Mouse (Mus musculus): ENCODE measurements around the gene Traf3ip1. TPM values are rescaled to one million over a fixed set of nuclear protein-coding genes. Genes with fewer than 3 reads are reported as not detected.

Gene Traf3ip1
- polyA plus RNA-seq, 1 experiment from 2014 or later = 3.6 TPM

GRCm38 (mm10) chr1:91498579-91498978 is 4.1 kb downstream of the Traf3ip1 start:
- H3K4me2 ChIP-seq = no peak overlapping the region
- H3K27ac ChIP-seq = no peak overlapping the region
- H3K4me3 ChIP-seq = no peak overlapping the region
- WGBS (ENCODE audit: insufficient replicate concordance) = 86% methylated on average over 6 of the region's 6 CpGs
- peaks cover 19% of the 10 kb centered on the region for H3K4me1 ChIP-seq
- ATAC-seq = no peak
- H3K27me3 ChIP-seq (replicated peaks) = peaks cover 5% of the 10 kb centered on the region
- peaks cover 27% of the 10 kb centered on the region for H3K36me3 ChIP-seq
- H3K9me3 ChIP-seq (replicated peaks) = no peaks in the 10 kb centered on the region
- no peak overlapping the region for H3K9ac ChIP-seq

DNA sequence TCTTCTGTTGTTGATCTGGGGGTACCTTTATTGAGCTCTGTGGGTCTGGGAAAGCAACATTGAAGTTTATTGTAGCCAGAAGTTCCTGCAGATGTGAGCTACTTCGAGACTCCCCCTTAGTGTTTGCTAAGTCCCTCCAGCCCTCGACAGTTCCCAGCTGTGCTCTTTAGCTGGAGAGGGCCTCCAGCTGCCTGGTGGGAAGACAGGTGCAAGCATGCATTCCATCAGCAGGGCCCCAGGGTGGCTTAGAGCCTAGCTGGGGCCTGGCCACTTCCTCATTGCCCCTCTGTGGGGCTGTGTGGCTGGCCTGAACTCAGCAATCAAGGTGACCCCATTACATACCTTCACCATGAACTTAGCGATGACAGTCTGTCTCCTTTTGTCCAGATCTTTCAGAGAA is 10.2 kb downstream of the Traf3ip1 start:
- Histone ChIP-seq H3K9me3 (replicated peaks) (no peaks in the 10 kb centered on the region), H3K4me1 (no peaks in the 10 kb centered on the region), H3K4me2 (no peak overlapping the region), H3K27me3 (replicated peaks) (no peaks in the 10 kb centered on the region), H3K4me3 (no peak overlapping the region), H3K36me3 (peaks cover 37% of the 10 kb centered on the region), H3K27ac (no peak overlapping the region), H3K9ac (no peak overlapping the region)
- 59% methylated on average over 3 of the region's 3 CpGs for WGBS (ENCODE audit: insufficient replicate concordance)
- ATAC-seq = no peak

- no peak overlapping the region for H3K4me2 ChIP-seq
- WGBS (ENCODE audit: insufficient replicate concordance) = 77% methylated on average over 11 of the region's 11 CpGs
- no peaks in the 10 kb centered on the region for H3K4me1 ChIP-seq
- ATAC-seq = no peak
- no peak overlapping the region for H3K4me3 ChIP-seq
- H3K27ac ChIP-seq = no peak overlapping the region
- no peaks in the 10 kb centered on the region for H3K9me3 ChIP-seq (replicated peaks)
- peaks cover 17% of the 10 kb centered on the region; the same call in 1 of the 2 replicates for H3K36me3 ChIP-seq
- no peak overlapping the region for H3K9ac ChIP-seq
- H3K27me3 ChIP-seq (replicated peaks) = no peaks in the 10 kb centered on the region
Observed at GRCm38 (mm10) chr1:91514916-91515315, 20.5 kb downstream of the Traf3ip1 start.

DNA sequence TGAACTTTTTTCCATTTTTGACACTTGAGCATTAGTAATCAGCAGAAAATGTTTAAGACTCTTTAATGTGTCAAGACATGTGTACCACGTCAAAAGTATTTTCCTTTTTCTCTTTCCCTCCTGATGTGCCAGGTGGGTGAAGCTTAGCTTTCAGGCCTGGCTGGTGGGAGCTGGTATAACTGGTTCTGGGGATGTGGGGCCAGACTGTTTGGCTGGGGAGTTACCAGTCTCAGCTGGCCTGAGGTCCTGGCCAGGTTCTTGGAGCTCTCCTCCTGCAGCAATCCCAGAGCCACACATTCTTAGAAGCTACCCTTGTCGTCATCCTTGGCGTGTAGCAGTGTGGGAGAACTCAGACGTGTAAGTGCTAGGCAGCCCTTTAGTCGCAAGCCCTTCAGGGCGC is 21.2 kb downstream of the Traf3ip1 start:
- no peaks in the 10 kb centered on the region for H3K9me3 ChIP-seq (replicated peaks)
- WGBS (ENCODE audit: insufficient replicate concordance) = 78% methylated on average over 6 of the region's 6 CpGs

DNA sequence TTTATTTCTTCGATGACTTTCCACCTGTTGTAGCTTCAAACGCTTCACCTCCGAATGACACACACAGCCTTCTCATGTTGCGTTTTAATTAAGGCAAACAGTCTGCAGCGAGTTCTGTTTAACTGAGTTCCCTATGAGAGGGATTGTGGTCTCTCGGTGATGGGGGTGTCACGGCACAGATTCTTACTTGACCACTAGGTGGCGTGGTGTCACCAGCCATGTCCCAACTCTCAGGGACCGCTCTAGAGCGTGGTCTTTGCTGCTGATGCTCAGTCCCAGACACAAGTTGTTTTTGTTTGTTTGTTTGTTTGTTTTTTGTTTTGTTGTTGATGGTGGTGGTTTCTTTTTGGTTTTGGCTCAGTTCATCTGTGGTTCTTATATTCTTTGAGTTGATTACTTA is 29.3 kb downstream of the Traf3ip1 start:
- 12% methylated on average over 10 of the region's 10 CpGs for WGBS (ENCODE audit: insufficient replicate concordance)
- Histone ChIP-seq H3K4me1 (peaks cover 3% of the 10 kb centered on the region; the same call in 1 of the 2 replicates), H3K4me2 (no peak overlapping the region), H3K4me3 (no peak overlapping the region), H3K27ac (no peak overlapping the region), H3K27me3 (replicated peaks) (no peaks in the 10 kb centered on the region), H3K9me3 (replicated peaks) (no peaks in the 10 kb centered on the region), H3K36me3 (peaks cover 59% of the 10 kb centered on the region), H3K9ac (no peak overlapping the region)
- ATAC-seq = peak; percentile 77

More for the DNA sequence above, 21.2 kb downstream of the Traf3ip1 start:
- no peaks in the 10 kb centered on the region for H3K4me1 ChIP-seq
- no peak overlapping the region for H3K4me3 ChIP-seq
- peaks cover 23% of the 10 kb centered on the region; the same call in 1 of the 2 replicates for H3K36me3 ChIP-seq
- ATAC-seq = no peak
- H3K27me3 ChIP-seq (replicated peaks) = no peaks in the 10 kb centered on the region
- H3K9ac ChIP-seq = no peak overlapping the region
- H3K27ac ChIP-seq = no peak overlapping the region
- H3K4me2 ChIP-seq = no peak overlapping the region

DNA sequence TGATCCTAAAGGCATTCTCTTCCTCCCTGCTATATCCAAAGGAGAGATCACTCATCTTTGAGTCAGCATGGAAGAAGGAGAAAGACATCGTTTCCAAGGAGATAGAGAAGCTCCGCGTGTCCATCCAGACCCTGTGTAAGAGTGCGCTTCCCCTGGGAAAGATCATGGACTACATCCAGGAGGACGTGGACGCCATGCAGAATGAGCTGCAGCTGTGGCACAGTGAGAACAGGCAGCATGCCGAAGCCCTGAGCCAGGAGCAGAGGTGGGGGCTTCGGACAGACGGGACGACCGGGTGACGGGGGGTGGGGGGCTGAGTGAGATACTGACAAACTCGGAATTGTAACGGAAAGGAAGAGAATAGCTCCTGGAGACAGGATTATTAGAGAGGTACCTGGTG is 31.4 kb downstream of the Traf3ip1 start:
- Histone ChIP-seq H3K9ac (no peak overlapping the region), H3K36me3 (peaks cover 47% of the 10 kb centered on the region), H3K27ac (no peak overlapping the region), H3K4me3 (no peak overlapping the region), H3K4me1 (peaks cover 3% of the 10 kb centered on the region; the same call in 1 of the 2 replicates), H3K9me3 (replicated peaks) (no peaks in the 10 kb centered on the region), H3K4me2 (no peak overlapping the region), H3K27me3 (replicated peaks) (no peaks in the 10 kb centered on the region)
- no peak for ATAC-seq
- WGBS (ENCODE audit: insufficient replicate concordance) = 83% methylated on average over 14 of the region's 14 CpGs

DNA sequence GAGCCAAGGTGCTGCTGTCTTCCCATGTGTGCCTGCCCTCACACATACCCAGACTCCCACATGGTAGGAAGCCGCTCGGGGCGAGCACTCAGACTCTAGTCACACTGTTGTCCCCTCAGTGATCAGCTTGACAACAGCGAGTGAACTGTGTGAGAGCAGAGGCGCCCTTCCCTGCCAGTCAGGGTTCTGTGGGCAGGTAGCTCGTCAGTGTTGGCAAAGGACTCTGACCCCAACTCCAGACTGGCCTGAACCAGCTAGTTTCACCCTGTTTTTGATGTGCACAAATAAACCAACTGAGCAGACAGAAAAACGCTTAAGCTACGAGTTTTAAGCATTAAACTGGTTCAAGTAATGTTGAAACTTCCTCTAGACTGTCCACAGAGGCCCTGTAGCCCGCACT is 35.7 kb downstream of the Traf3ip1 start:
- no peak for ATAC-seq
- 75% methylated on average over 9 of the region's 9 CpGs for WGBS (ENCODE audit: insufficient replicate concordance)
- H3K9me3 ChIP-seq (replicated peaks) = no peaks in the 10 kb centered on the region
- H3K9ac ChIP-seq = no peak overlapping the region
- no peaks in the 10 kb centered on the region for H3K27me3 ChIP-seq (replicated peaks)
- H3K27ac ChIP-seq = no peak overlapping the region
- no peak overlapping the region for H3K4me2 ChIP-seq
- H3K4me3 ChIP-seq = no peak overlapping the region
- peaks cover 23% of the 10 kb centered on the region for H3K36me3 ChIP-seq
- peaks cover 34% of the 10 kb centered on the region for H3K4me1 ChIP-seq

- Histone ChIP-seq H3K9me3 (replicated peaks) (no peaks in the 10 kb centered on the region), H3K27me3 (replicated peaks) (no peaks in the 10 kb centered on the region), H3K9ac (no peak overlapping the region; the same call in 1 of the 2 replicates), H3K36me3 (peaks cover 5% of the 10 kb centered on the region), H3K4me2 (no peak overlapping the region), H3K4me1 (peaks cover 55% of the 10 kb centered on the region), H3K27ac (peak overlapping the region; percentile 93), H3K4me3 (no peak overlapping the region)
- ATAC-seq = no peak
- WGBS (ENCODE audit: insufficient replicate concordance) = 84% methylated on average over 4 of the region's 4 CpGs
Observed at GRCm38 (mm10) chr1:91532243-91532642, 37.8 kb downstream of the Traf3ip1 start.

GRCm38 (mm10) chr1:91532892-91533291 is 38.4 kb downstream of the Traf3ip1 start:
- Histone ChIP-seq H3K4me1 (peaks cover 61% of the 10 kb centered on the region), H3K9me3 (replicated peaks) (no peaks in the 10 kb centered on the region), H3K4me3 (peak overlapping the region; percentile 6; the same call in 1 of the 2 replicates), H3K36me3 (no peaks in the 10 kb centered on the region), H3K27ac (peak overlapping the region; percentile 93), H3K27me3 (replicated peaks) (no peaks in the 10 kb centered on the region), H3K4me2 (peak overlapping the region; percentile 62), H3K9ac (peak overlapping the region; percentile 68)
- ATAC-seq = peak; percentile 33
- WGBS (ENCODE audit: insufficient replicate concordance) = 75% methylated on average over 5 of the region's 5 CpGs

DNA sequence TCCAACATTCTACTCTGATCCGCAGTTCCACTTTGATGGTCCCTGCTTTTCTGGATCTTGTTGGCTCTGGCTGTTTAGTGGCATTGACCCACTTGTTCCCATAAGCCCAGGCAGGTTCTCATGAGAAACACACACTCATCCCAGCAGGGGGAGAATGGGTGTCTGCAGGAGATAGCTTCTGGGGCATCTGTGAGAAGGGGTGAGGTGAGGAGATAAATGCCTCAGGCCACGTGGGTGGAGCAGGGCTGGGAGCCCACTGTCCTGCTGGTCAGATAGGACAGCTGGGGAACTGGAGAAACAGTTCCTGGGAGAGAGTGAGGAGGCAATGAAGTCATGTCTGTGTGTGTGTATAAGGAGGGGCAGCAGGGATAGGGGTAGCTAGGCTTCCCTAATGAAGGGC is 39.0 kb downstream of the Traf3ip1 start:
- Histone ChIP-seq H3K36me3 (no peaks in the 10 kb centered on the region), H3K4me1 (peaks cover 64% of the 10 kb centered on the region), H3K27me3 (replicated peaks) (no peaks in the 10 kb centered on the region), H3K9ac (peak overlapping the region; percentile 68), H3K4me3 (peak overlapping the region; percentile 29), H3K27ac (peak overlapping the region; percentile 93), H3K9me3 (replicated peaks) (no peaks in the 10 kb centered on the region), H3K4me2 (peak overlapping the region; percentile 62)
- ATAC-seq = peak; percentile 95
- 35% methylated on average over 2 of the region's 2 CpGs for WGBS (ENCODE audit: insufficient replicate concordance)

GRCm38 (mm10) chr1:91533961-91534723 is 39.7 kb downstream of the Traf3ip1 start:
- H3K4me1 ChIP-seq = peaks cover 71% of the 10 kb centered on the region
- peak overlapping the region; percentile 29 for H3K4me3 ChIP-seq
- ATAC-seq = peak; percentile 26
- WGBS (ENCODE audit: insufficient replicate concordance) = 60% methylated on average over 19 of the region's 19 CpGs
- H3K4me2 ChIP-seq = peak overlapping the region; percentile 62
- peak overlapping the region; percentile 68 for H3K9ac ChIP-seq
- no peaks in the 10 kb centered on the region for H3K27me3 ChIP-seq (replicated peaks)
- H3K36me3 ChIP-seq = no peaks in the 10 kb centered on the region
- no peaks in the 10 kb centered on the region for H3K9me3 ChIP-seq (replicated peaks)
- H3K27ac ChIP-seq = peak overlapping the region; percentile 93

- Histone ChIP-seq H3K4me3 (peak overlapping the region; percentile 95; the same call in 1 of the 2 replicates), H3K36me3 (no peaks in the 10 kb centered on the region), H3K4me1 (peaks cover 90% of the 10 kb centered on the region), H3K4me2 (peak overlapping the region; percentile 99), H3K9me3 (replicated peaks) (no peaks in the 10 kb centered on the region), H3K9ac (peak overlapping the region; percentile 90), H3K27ac (peak overlapping the region; percentile 99), H3K27me3 (replicated peaks) (no peaks in the 10 kb centered on the region)
- no peak; the same call in 1 of the 2 replicates for ATAC-seq
- WGBS (ENCODE audit: insufficient replicate concordance) = 36% methylated on average over 22 of the region's 22 CpGs
Observed at GRCm38 (mm10) chr1:91537786-91538569, 43.5 kb downstream of the Traf3ip1 start.
